Mouse (Mus musculus) cerebellum, adult 8-10 months (tissue): Measurements from ENCODE around the gene Apc2.
A peak's percentile ranks its signal among the peaks of the same experiment; 100 is the strongest.

Experiments used
- DNase-seq: peaks from one replicate; pipeline ENCODE4 v3.0.0; 2022

Gene Apc2

GRCm38 (mm10) chr10:80296824-80297223, 1.0 kb downstream of the Apc2 start:
- DNase-seq, result no peak

- DNase-seq, result no peak
These were observed 1.9 kb downstream of the Apc2 start for GRCm38 (mm10) chr10:80297526-80298133.

- DNase-seq, result peak; percentile 91
These were observed 2.9 kb downstream of the Apc2 start for GRCm38 (mm10) chr10:80298571-80299281.

- no peak for DNase-seq
These were observed 3.5 kb downstream of the Apc2 start for GRCm38 (mm10) chr10:80299301-80299700.

GRCm38 (mm10) chr10:80299824-80300223, 4.0 kb downstream of the Apc2 start:
- DNase-seq, result no peak

GRCm38 (mm10) chr10:80300672-80301181, 5.0 kb downstream of the Apc2 start:
- no peak for DNase-seq

GRCm38 (mm10) chr10:80301256-80302081, 5.7 kb downstream of the Apc2 start:
- no peak for DNase-seq

GRCm38 (mm10) chr10:80302082-80302355, 6.2 kb downstream of the Apc2 start:
- DNase-seq, result no peak

- DNase-seq, result no peak
These were observed 6.7 kb downstream of the Apc2 start for GRCm38 (mm10) chr10:80302471-80302881.

GRCm38 (mm10) chr10:80304458-80304857, 8.7 kb downstream of the Apc2 start:
- DNase-seq, result no peak

GRCm38 (mm10) chr10:80304862-80305261, 9.1 kb downstream of the Apc2 start:
- DNase-seq, result no peak

GRCm38 (mm10) chr10:80311560-80311959, 15.8 kb downstream of the Apc2 start:
- peak; percentile 48 for DNase-seq

- DNase-seq, result peak; percentile 55
These were observed 17.1 kb downstream of the Apc2 start for GRCm38 (mm10) chr10:80312586-80313504.

- DNase-seq, result peak; percentile 62
These were observed 17.9 kb downstream of the Apc2 start for GRCm38 (mm10) chr10:80313627-80314201.

- DNase-seq, result peak; percentile 28
These were observed 18.8 kb downstream of the Apc2 start for GRCm38 (mm10) chr10:80314494-80315001.

- peak; percentile 25 for DNase-seq
These were observed 19.5 kb downstream of the Apc2 start for GRCm38 (mm10) chr10:80315315-80315714.

GRCm38 (mm10) chr10:80316359-80316781, 20.6 kb downstream of the Apc2 start:
- DNase-seq, result peak; percentile 34

- no peak for DNase-seq
These were observed 21.2 kb downstream of the Apc2 start for GRCm38 (mm10) chr10:80317011-80317410.

GRCm38 (mm10) chr10:80320340-80320760, 24.6 kb downstream of the Apc2 start, which contains the start of gene 2310011J03Rik:
2310011J03Rik (minus strand) TSS chr10:80320537.
- peak; percentile 86 for DNase-seq

- peak; percentile 38 for DNase-seq
These were observed 25.4 kb downstream of the Apc2 start for GRCm38 (mm10) chr10:80321014-80321669.
